Mouse (Mus musculus) midbrain, embryonic 12.5 days (tissue): ENCODE data around the gene Grik5. TPM values are rescaled to one million over a fixed set of nuclear protein-coding genes. Genes with fewer than 3 reads are reported as not detected.

ENCODE experiments used
- ATAC-seq: fragments of 200-750 bp; cut with Nextera tagmentation; 2 replicates; pipeline ENCODE4 v1.8.0; 2017; ENCODE audit warnings: low read depth, moderate TSS enrichment, moderate library complexity; ENCODE audit not compliant: low FRiP score
- H3K27ac ChIP-seq: fragments of 300-500 bp; sonication (generic); replicated peaks from 2 replicates; pipeline ENCODE4 v1.5.1; 2016; ENCODE audit warnings: mild to moderate bottlenecking
- H3K27me3 ChIP-seq: fragments of 300-500 bp; sonication (generic); 2 replicates; pipeline ENCODE4 v1.6.1; 2016; ENCODE audit warnings: mild to moderate bottlenecking
- H3K36me3 ChIP-seq: fragments of 300-500 bp; sonication (generic); 2 replicates; pipeline ENCODE4 v1.6.1; 2016
- H3K4me1 ChIP-seq: fragments of 300-500 bp; sonication (generic); 2 replicates; pipeline ENCODE4 v1.6.1; 2016
- H3K4me2 ChIP-seq: fragments of 300-500 bp; sonication (generic); replicated peaks from 2 replicates; pipeline ENCODE4 v1.6.1; 2016; ENCODE audit warnings: mild to moderate bottlenecking, moderate library complexity
- H3K4me3 ChIP-seq: fragments of 300-500 bp; sonication (generic); 2 replicates; pipeline ENCODE4 v1.5.1; 2016; ENCODE audit warnings: mild to moderate bottlenecking
- H3K9ac ChIP-seq: fragments of 300-500 bp; sonication (generic); replicated peaks from 2 replicates; pipeline ENCODE4 v1.6.1; 2016; ENCODE audit warnings: mild to moderate bottlenecking, moderate library complexity
- H3K9me3 ChIP-seq: fragments of 300-500 bp; sonication (generic); 2 replicates; pipeline ENCODE4 v1.6.1; 2016; ENCODE audit warnings: mild to moderate bottlenecking
- WGBS: fragments of 180-500 bp; shearing (Covaris S2); methylation state at CpG from one replicate; pipeline ENCODE4 v1.1.7; 2016; 5-methylcytosine and 5-hydroxymethylcytosine counted together
- polyA plus RNA-seq: library from polyadenylated mRNA; unstranded; fragments of >200 nt; fragmentation: Nextera tagmentation; extraction: Ambion mirVana; gene quantifications from 2 replicates; pipeline ENCODE4 v1.2.1, GENCODE M21; 2016

The Grik5 gene
- polyA plus RNA-seq, 1 experiment from 2014 or later, result 14.9 TPM

DNA sequence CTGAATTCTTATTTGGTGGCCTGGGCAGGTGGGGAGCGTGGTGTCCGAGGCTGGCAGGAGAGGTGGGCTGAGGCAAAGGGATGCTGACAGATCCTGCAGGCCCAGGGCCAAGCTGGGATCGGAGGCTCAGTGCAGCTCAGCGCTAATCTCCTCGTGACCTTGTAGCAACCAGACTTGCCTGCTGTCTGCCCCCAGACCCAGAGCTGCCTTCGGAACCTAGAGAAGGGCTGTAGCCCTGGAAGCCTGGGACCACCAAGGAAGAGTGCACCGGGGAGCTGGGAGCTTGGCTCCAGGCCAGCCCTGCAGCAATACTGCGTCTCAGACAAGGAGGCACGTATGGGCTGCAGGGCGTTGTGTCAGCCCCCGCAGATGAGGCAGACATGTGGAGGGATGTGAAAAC, 68.9 kb downstream of the Grik5 start:
- 0 out of 2 replicates have a peak overlapping the region, but pooled peaks have one; percentile 2 for H3K27ac ChIP-seq
- H3K36me3 ChIP-seq, result peaks cover 12% of the 10 kb centered on the region
- H3K27me3 ChIP-seq, result peaks cover 49% of the 10 kb centered on the region
- 48% methylated on average over 11 of the region's 11 CpGs for WGBS
- H3K4me3 ChIP-seq, result peak overlapping the region; percentile 58
- peaks cover 52% of the 10 kb centered on the region for H3K4me1 ChIP-seq
- H3K9ac ChIP-seq, result 0 out of 2 replicates have a peak overlapping the region, but pooled peaks have one; percentile 8
- no peaks in the 10 kb centered on the region for H3K9me3 ChIP-seq
- ATAC-seq, result no peak
- H3K4me2 ChIP-seq, result peak overlapping the region; percentile 77

GRCm38 (mm10) chr7:25000711-25001110, 71.4 kb downstream of the Grik5 start:
- WGBS, result 81% methylated on average over 12 of the region's 12 CpGs

GRCm38 (mm10) chr7:25000211-25000610, 71.9 kb downstream of the Grik5 start:
- Histone ChIP-seq H3K9me3 (no peaks in the 10 kb centered on the region), H3K27ac (no peak overlapping the region), H3K27me3 (peaks cover 18% of the 10 kb centered on the region), H3K36me3 (peaks cover 26% of the 10 kb centered on the region), H3K4me1 (peaks cover 22% of the 10 kb centered on the region), H3K9ac (no peak overlapping the region), H3K4me3 (no peak overlapping the region), H3K4me2 (no peak overlapping the region)
- WGBS, result 78% methylated on average over 7 of the region's 7 CpGs
- no peak for ATAC-seq

More at GRCm38 (mm10) chr7:25000711-25001110, 71.4 kb downstream of the Grik5 start:
- no peaks in the 10 kb centered on the region for H3K9me3 ChIP-seq
- no peak overlapping the region for H3K9ac ChIP-seq
- peaks cover 23% of the 10 kb centered on the region for H3K27me3 ChIP-seq
- no peak overlapping the region for H3K4me3 ChIP-seq
- no peak for ATAC-seq
- H3K27ac ChIP-seq, result no peak overlapping the region
- H3K4me1 ChIP-seq, result peaks cover 27% of the 10 kb centered on the region
- H3K36me3 ChIP-seq, result peaks cover 22% of the 10 kb centered on the region
- H3K4me2 ChIP-seq, result no peak overlapping the region

GRCm38 (mm10) chr7:24993081-24993480, 79.1 kb downstream of the Grik5 start:
- no peaks in the 10 kb centered on the region for H3K4me1 ChIP-seq
- H3K9me3 ChIP-seq, result no peaks in the 10 kb centered on the region
- no peak overlapping the region for H3K4me3 ChIP-seq
- ATAC-seq, result no peak
- H3K9ac ChIP-seq, result no peak overlapping the region
- H3K27me3 ChIP-seq, result no peaks in the 10 kb centered on the region
- peaks cover 44% of the 10 kb centered on the region for H3K36me3 ChIP-seq
- H3K27ac ChIP-seq, result no peak overlapping the region
- WGBS, result 74% methylated on average over 6 of the region's 6 CpGs
- H3K4me2 ChIP-seq, result no peak overlapping the region

DNA sequence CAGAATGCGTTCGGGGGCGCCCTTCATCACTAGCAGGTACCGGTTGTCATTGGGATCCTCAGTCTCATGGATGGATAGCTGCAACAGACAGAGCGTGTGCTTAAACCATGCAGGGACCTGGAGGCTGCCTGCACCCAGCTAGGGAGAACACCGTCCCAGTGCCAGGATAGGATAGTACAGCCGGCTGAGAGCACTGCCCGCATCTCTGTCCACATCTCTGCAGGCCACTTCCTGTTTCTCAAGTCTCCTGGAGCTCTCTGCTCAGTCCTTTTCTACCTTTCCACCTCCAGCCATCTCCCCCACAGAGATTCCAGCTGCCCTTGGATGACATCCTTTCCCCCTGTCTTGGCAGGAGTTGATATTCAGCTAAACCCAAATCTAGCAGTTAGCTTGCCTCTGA, 81.7 kb downstream of the Grik5 start:
- no peaks in the 10 kb centered on the region for H3K4me1 ChIP-seq
- 79% methylated on average over 8 of the region's 8 CpGs for WGBS
- no peaks in the 10 kb centered on the region for H3K9me3 ChIP-seq
- no peaks in the 10 kb centered on the region for H3K27me3 ChIP-seq
- H3K27ac ChIP-seq, result no peak overlapping the region
- ATAC-seq, result no peak
- H3K4me3 ChIP-seq, result no peak overlapping the region
- H3K4me2 ChIP-seq, result no peak overlapping the region
- peaks cover 57% of the 10 kb centered on the region for H3K36me3 ChIP-seq
- H3K9ac ChIP-seq, result no peak overlapping the region

DNA sequence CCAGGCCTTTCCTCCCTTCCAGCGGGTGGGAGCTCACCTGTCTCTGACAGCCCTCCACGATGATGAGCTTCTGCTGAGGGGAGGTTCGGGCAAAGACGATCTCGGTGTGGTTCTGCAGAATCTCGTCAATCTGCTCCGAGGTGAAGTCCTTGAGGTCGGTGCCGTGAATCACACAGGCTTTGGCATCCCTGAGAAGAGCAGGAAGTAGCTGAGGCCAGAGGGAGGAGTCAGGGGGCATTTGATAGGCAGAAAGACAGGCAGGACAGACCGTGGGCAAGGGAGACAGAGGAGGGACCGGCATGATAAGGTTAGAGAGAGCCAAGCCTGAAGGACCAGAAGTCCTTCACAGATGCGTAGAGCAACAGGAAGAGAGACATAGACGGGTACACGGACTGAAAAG, 84.2 kb downstream of the Grik5 start:
- no peak overlapping the region for H3K4me3 ChIP-seq
- 87% methylated on average over 14 of the region's 14 CpGs for WGBS
- no peaks in the 10 kb centered on the region for H3K4me1 ChIP-seq
- no peaks in the 10 kb centered on the region for H3K27me3 ChIP-seq
- no peak overlapping the region for H3K4me2 ChIP-seq
- no peak overlapping the region for H3K9ac ChIP-seq
- ATAC-seq, result no peak
- H3K36me3 ChIP-seq, result peaks cover 62% of the 10 kb centered on the region
- H3K27ac ChIP-seq, result no peak overlapping the region
- H3K9me3 ChIP-seq, result no peaks in the 10 kb centered on the region

DNA sequence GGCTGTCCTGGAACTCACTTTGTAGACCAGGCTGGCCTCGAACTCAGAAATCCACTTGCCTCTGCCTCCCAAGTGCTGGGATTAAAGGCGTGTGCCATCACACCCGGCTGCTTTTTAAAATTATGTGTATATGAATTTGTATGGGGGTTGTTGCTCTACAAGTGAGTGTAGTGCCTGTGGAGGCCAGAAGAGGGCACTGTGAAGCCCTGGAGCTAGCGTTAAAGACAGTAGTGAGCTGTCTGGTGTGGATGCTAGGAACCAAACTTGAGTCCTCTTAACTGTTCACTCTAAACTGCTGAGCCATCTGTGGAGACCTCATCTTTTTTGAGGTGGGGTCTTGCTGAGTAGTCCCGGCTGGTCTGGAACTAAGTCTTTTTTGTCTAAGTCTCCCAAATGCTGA, 86.3 kb downstream of the Grik5 start:
- H3K4me1 ChIP-seq, result no peaks in the 10 kb centered on the region
- no peak overlapping the region for H3K4me2 ChIP-seq
- peaks cover 71% of the 10 kb centered on the region for H3K36me3 ChIP-seq
- H3K9ac ChIP-seq, result no peak overlapping the region
- H3K27ac ChIP-seq, result no peak overlapping the region
- H3K4me3 ChIP-seq, result no peak overlapping the region
- WGBS, result 78% methylated on average over 5 of the region's 5 CpGs
- H3K9me3 ChIP-seq, result no peaks in the 10 kb centered on the region
- no peaks in the 10 kb centered on the region for H3K27me3 ChIP-seq
- no peak for ATAC-seq

- Histone ChIP-seq H3K4me1 (no peaks in the 10 kb centered on the region), H3K36me3 (peaks cover 74% of the 10 kb centered on the region), H3K4me2 (no peak overlapping the region), H3K9me3 (no peaks in the 10 kb centered on the region), H3K9ac (no peak overlapping the region), H3K27ac (no peak overlapping the region), H3K4me3 (no peak overlapping the region), H3K27me3 (no peaks in the 10 kb centered on the region)
- 84% methylated on average over 2 of the region's 2 CpGs for WGBS
- no peak for ATAC-seq
These were observed 87.8 kb downstream of the Grik5 start for GRCm38 (mm10) chr7:24984307-24984706.

DNA sequence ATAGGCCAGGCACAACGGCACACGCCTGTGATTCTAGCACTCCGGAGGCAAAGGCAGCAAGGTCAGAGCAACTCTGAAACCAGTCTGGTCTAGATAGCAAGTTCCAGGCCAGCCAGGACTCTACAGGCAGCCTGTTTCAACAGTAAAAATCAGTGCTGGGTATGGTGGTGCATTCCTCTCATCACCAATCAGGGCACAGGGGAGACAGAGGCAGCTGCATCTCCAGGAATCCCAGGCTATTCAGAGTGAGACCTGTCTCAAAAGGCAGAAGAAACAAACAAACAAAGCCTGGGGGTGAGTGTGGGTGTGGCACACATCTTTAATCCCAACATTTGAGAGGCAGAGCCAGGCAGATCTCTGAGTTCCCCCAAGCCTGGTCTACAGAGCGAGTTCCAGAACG, 88.8 kb downstream of the Grik5 start:
- Histone ChIP-seq H3K9ac (no peak overlapping the region), H3K4me3 (no peak overlapping the region), H3K36me3 (peaks cover 74% of the 10 kb centered on the region), H3K27me3 (no peaks in the 10 kb centered on the region), H3K27ac (no peak overlapping the region), H3K4me1 (no peaks in the 10 kb centered on the region), H3K9me3 (no peaks in the 10 kb centered on the region), H3K4me2 (no peak overlapping the region)
- no peak for ATAC-seq
- 89% methylated on average over 5 of the region's 5 CpGs for WGBS

- H3K9ac ChIP-seq, result no peak overlapping the region
- H3K27ac ChIP-seq, result no peak overlapping the region
- H3K4me2 ChIP-seq, result no peak overlapping the region
- H3K36me3 ChIP-seq, result peaks cover 59% of the 10 kb centered on the region
- 81% methylated on average over 7 of the region's 7 CpGs for WGBS
- ATAC-seq, result no peak
- H3K4me3 ChIP-seq, result no peak overlapping the region
- peaks cover 3% of the 10 kb centered on the region; the same call in 1 of the 2 replicates for H3K27me3 ChIP-seq
- no peaks in the 10 kb centered on the region for H3K4me1 ChIP-seq
- no peaks in the 10 kb centered on the region for H3K9me3 ChIP-seq
These were observed 91.7 kb downstream of the Grik5 start for GRCm38 (mm10) chr7:24980439-24980838.

- WGBS, result 81% methylated on average over 7 of the region's 7 CpGs
- peaks cover 3% of the 10 kb centered on the region; the same call in 1 of the 2 replicates for H3K27me3 ChIP-seq
- H3K9ac ChIP-seq, result no peak overlapping the region
- no peak for ATAC-seq
- no peak overlapping the region for H3K4me2 ChIP-seq
- H3K27ac ChIP-seq, result no peak overlapping the region
- H3K9me3 ChIP-seq, result no peaks in the 10 kb centered on the region
- no peak overlapping the region for H3K4me3 ChIP-seq
- H3K4me1 ChIP-seq, result no peaks in the 10 kb centered on the region
- H3K36me3 ChIP-seq, result peaks cover 48% of the 10 kb centered on the region
These were observed 93.4 kb downstream of the Grik5 start for GRCm38 (mm10) chr7:24978781-24979180.

GRCm38 (mm10) chr7:24974893-24975595, 97.1 kb downstream of the Grik5 start:
- no peak overlapping the region for H3K9ac ChIP-seq
- ATAC-seq, result no peak

More at GRCm38 (mm10) chr7:24974893-24975595, 97.1 kb downstream of the Grik5 start:
- Histone ChIP-seq H3K36me3 (peaks cover 29% of the 10 kb centered on the region), H3K9me3 (no peaks in the 10 kb centered on the region), H3K27me3 (peaks cover 3% of the 10 kb centered on the region; the same call in 1 of the 2 replicates), H3K27ac (no peak overlapping the region), H3K4me2 (no peak overlapping the region), H3K4me3 (no peak overlapping the region), H3K4me1 (peaks cover 12% of the 10 kb centered on the region)
- WGBS, result 32% methylated on average over 9 of the region's 9 CpGs
